Mouse (Mus musculus) C2C12 (cell line): ENCODE data around the gene Npb. TPM values are rescaled to one million over a fixed set of nuclear protein-coding genes. Genes with fewer than 3 reads are reported as not detected.

Experiments
- H3K27me3 ChIP-seq: one replicate; pipeline ENCODE4 v1.6.1; 2011; ENCODE audit not compliant: control insufficient read depth, insufficient read depth, insufficient read length
- H3K36me3 ChIP-seq: one replicate; pipeline ENCODE4 v1.6.1; 2011; ENCODE audit not compliant: control insufficient read depth, insufficient read depth
- H3K4me3 ChIP-seq: one replicate; pipeline ENCODE4 v1.5.1; 2011; ENCODE audit warnings: mild to moderate bottlenecking, control low read depth; ENCODE audit not compliant: poor library complexity, insufficient read depth, severe bottlenecking
- H3K79me2 ChIP-seq: one replicate; pipeline ENCODE4 v1.6.1; 2011; ENCODE audit not compliant: control insufficient read depth, insufficient read depth
- H3K79me3 ChIP-seq: one replicate; pipeline ENCODE4 v1.6.1; 2011; ENCODE audit warnings: low read depth, control low read depth
- H3ac ChIP-seq: one replicate; pipeline ENCODE3; 2011; ENCODE audit warnings: low read depth; ENCODE audit not compliant: control insufficient read depth, insufficient read length
- CEBPB ChIP-seq: IDR thresholded peaks from one replicate; pipeline ENCODE4 v1.6.1; 2011; ENCODE audit warnings: low read depth, mild to moderate bottlenecking, control low read depth, moderate library complexity
- CTCF ChIP-seq: IDR thresholded peaks from one replicate; pipeline ENCODE4 v1.5.1; 2011; ENCODE audit not compliant: control insufficient read depth, insufficient read depth, insufficient read length
- FOSL1 ChIP-seq: IDR thresholded peaks from one replicate; pipeline ENCODE4 v1.8.0; 2011; ENCODE audit warnings: mild to moderate bottlenecking, low read length; ENCODE audit not compliant: poor library complexity, insufficient read depth, severe bottlenecking
- MAX ChIP-seq: IDR thresholded peaks from one replicate; pipeline ENCODE4 v1.6.1; 2011; ENCODE audit warnings: mild to moderate bottlenecking, control low read depth
- MYOD1 ChIP-seq: IDR thresholded peaks from one replicate; pipeline ENCODE4 v1.6.1; 2011; ENCODE audit warnings: low read depth; ENCODE audit not compliant: control insufficient read depth, insufficient read length
- MYOG ChIP-seq: IDR thresholded peaks from one replicate; pipeline ENCODE4 v1.6.1; 2011; ENCODE audit not compliant: control insufficient read depth, insufficient read length; ENCODE audit errors: extremely low read depth
- USF1 ChIP-seq: IDR thresholded peaks from one replicate; pipeline ENCODE4 v1.6.1; 2011; ENCODE audit warnings: low read depth, mild to moderate bottlenecking, control low read depth, moderate library complexity
- microRNA-seq: library from miRNA; unstranded; fragments of <30 nt; microRNA quantifications from one replicate; pipeline ENCODE4, GENCODE M21; 2019; ENCODE audit warnings: borderline microRNAs expressed
- polyA plus RNA-seq: library from polyadenylated mRNA; unstranded; fragments of >200 nt; fragmentation: generic; extraction: Trizol; gene quantifications from one replicate; pipeline ENCODE4 v1.2.1, GENCODE M21; 2012; ENCODE audit warnings: missing spikeins

Npb gene
- polyA plus RNA-seq, 1 experiment, result not detected

- TF ChIP-seq MYOG (no peak), CEBPB (no peak), USF1 (no peak), FOSL1 (no peak), CTCF (no peak), MAX (no peak), MYOD1 (no peak)
- H3K79me2 ChIP-seq, result no peaks in the 10 kb centered on the region
- H3K27me3 ChIP-seq, result peaks cover 28% of the 10 kb centered on the region
- H3K79me3 ChIP-seq, result no peaks in the 10 kb centered on the region
- no peak overlapping the region for H3ac ChIP-seq
- H3K4me3 ChIP-seq, result no peak overlapping the region
- H3K36me3 ChIP-seq, result no peaks in the 10 kb centered on the region
These were observed 46.5 kb downstream of the Npb start for GRCm38 (mm10) chr11:120654741-120655140.

DNA sequence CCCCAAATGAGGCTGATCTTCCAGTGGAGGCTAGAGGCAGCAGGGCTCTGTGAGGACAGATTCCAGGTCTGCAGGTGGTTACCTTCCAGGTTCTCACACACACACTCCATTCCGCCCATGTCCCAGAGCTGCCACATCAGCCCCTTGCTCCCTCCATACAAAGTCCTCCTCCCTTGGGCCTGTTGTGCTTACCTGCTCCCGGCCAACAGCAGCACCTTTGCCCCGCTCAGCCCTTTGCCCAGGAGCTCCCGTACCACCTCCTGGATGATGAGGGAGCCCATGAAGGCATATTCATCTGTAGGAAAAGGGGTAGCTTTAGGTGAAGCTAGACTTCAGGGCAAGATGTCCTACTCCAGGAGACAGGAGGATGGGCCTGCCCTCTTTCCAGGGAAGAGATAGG, 49.0 kb downstream of the Npb start:
- Histone ChIP-seq H3K36me3 (no peaks in the 10 kb centered on the region), H3K79me3 (no peaks in the 10 kb centered on the region), H3K27me3 (peaks cover 53% of the 10 kb centered on the region), H3K4me3 (no peak overlapping the region), H3ac (no peak overlapping the region), H3K79me2 (no peaks in the 10 kb centered on the region)
- TF ChIP-seq MAX (no peak), CTCF (no peak)

Small RNAs within 50 kb of the gene (microRNA-seq; reads per million reads assigned to microRNA genes)
- 2.4 reads per million, percentile 42 among the genes with 10 or more reads in this experiment for gene Mir6936

Other genes with a start within 250 kb of the Npb start
- 0.25 TPM for gene Fscn2, start 246.9 kb upstream of the Npb start, polyA plus RNA-seq
- gene Faap100, start 229.7 kb upstream of the Npb start, polyA plus RNA-seq, result 18.0 TPM
- gene Nploc4, start 170.8 kb upstream of the Npb start, polyA plus RNA-seq, result 61.8 TPM
- gene Tspan10, start 165.8 kb upstream of the Npb start, polyA plus RNA-seq, result 0.02 TPM
- gene Pde6g, start 155.0 kb upstream of the Npb start, polyA plus RNA-seq, result 0.13 TPM
- 7.5 TPM for gene Oxld1, start 150.4 kb upstream of the Npb start, polyA plus RNA-seq
- 24.6 TPM for gene Ccdc137, start 150.4 kb upstream of the Npb start, polyA plus RNA-seq
- 26.4 TPM for gene Arl16, start 140.9 kb upstream of the Npb start, polyA plus RNA-seq
- gene Mrpl12, start 123.9 kb upstream of the Npb start, polyA plus RNA-seq, result 338 TPM
- gene Slc25a10, start 116.6 kb upstream of the Npb start, polyA plus RNA-seq, result 154 TPM
- gene Gcgr, start 77.8 kb upstream of the Npb start, polyA plus RNA-seq, result not detected
- 90.7 TPM for gene Mcrip1, start 58.8 kb upstream of the Npb start, polyA plus RNA-seq
- gene Ppp1r27, start 57.3 kb upstream of the Npb start, polyA plus RNA-seq, result 0.12 TPM
- gene P4hb, start 35.2 kb upstream of the Npb start, polyA plus RNA-seq, result 519 TPM
- gene Arhgdia, start 26.9 kb upstream of the Npb start, polyA plus RNA-seq, result 1,072 TPM
- 218 TPM for gene Alyref, start 10.1 kb upstream of the Npb start, polyA plus RNA-seq
- 254 TPM for gene Anapc11, start 10.1 kb upstream of the Npb start, polyA plus RNA-seq
- gene Pcyt2, start 9.5 kb downstream of the Npb start, polyA plus RNA-seq, result 51.5 TPM
- 21.9 TPM for gene Sirt7, start 16.8 kb downstream of the Npb start, polyA plus RNA-seq
- gene Mafg, start 25.1 kb downstream of the Npb start, polyA plus RNA-seq, result 33.3 TPM
- gene Pycr1, start 35.3 kb downstream of the Npb start, polyA plus RNA-seq, result 16.1 TPM
- gene Myadml2, start 39.7 kb downstream of the Npb start, polyA plus RNA-seq, result not detected
- 0.43 TPM for gene Notum, start 52.7 kb downstream of the Npb start, polyA plus RNA-seq
- gene Aspscr1, start 64.5 kb downstream of the Npb start, polyA plus RNA-seq, result 66.0 TPM
- gene Cenpx, start 105.3 kb downstream of the Npb start, polyA plus RNA-seq, result 57.6 TPM
- gene Lrrc45, start 105.4 kb downstream of the Npb start, polyA plus RNA-seq, result 13.5 TPM
- gene Rac3, start 113.0 kb downstream of the Npb start, polyA plus RNA-seq, result 2.5 TPM
- gene Dcxr, start 118.8 kb downstream of the Npb start, polyA plus RNA-seq, result 15.4 TPM
- 51.7 TPM for gene Cbr2, start 123.6 kb downstream of the Npb start, polyA plus RNA-seq
- gene Hmga1b, start 154.3 kb downstream of the Npb start, polyA plus RNA-seq, result 774 TPM
- gene Rfng, start 175.7 kb downstream of the Npb start, polyA plus RNA-seq, result 17.6 TPM
- 187 TPM for gene Gps1, start 175.8 kb downstream of the Npb start, polyA plus RNA-seq
- 64.7 TPM for gene Dus1l, start 187.9 kb downstream of the Npb start, polyA plus RNA-seq
- gene Fasn, start 216.1 kb downstream of the Npb start, polyA plus RNA-seq, result 199 TPM